Mouse (Mus musculus) limb, embryonic 14.5 days (tissue): Measurements from ENCODE around the gene Zbtb9. TPM values are rescaled to one million over a fixed set of nuclear protein-coding genes. Genes with fewer than 3 reads are reported as not detected.

Experiments used
- ATAC-seq: fragments of 200-750 bp; cut with Nextera tagmentation; 2 replicates; pipeline ENCODE4 v1.8.0; 2017; ENCODE audit warnings: low read depth, moderate number of reproducible peaks, moderate TSS enrichment; ENCODE audit not compliant: low FRiP score
- DNase-seq: peaks from one replicate; pipeline ENCODE4 v3.0.0-alpha.2; 2015; ENCODE audit warnings: low spot score
- H3K27ac ChIP-seq: fragments of 300-500 bp; sonication (generic); replicated peaks from 2 replicates; pipeline ENCODE4 v1.5.1; 2014; ENCODE audit warnings: low read depth, mild to moderate bottlenecking, low read length, moderate library complexity, mixed read lengths
- H3K27me3 ChIP-seq: fragments of 300-500 bp; sonication (generic); 2 replicates; pipeline ENCODE4 v1.6.1; 2014; ENCODE audit warnings: low read length, mixed read lengths; ENCODE audit not compliant: control insufficient read depth, insufficient read depth
- H3K36me3 ChIP-seq: fragments of 300-500 bp; sonication (generic); 2 replicates; pipeline ENCODE4 v1.6.1; 2014; ENCODE audit warnings: mild to moderate bottlenecking, low read length, moderate library complexity, mixed read lengths; ENCODE audit not compliant: control insufficient read depth, insufficient read depth
- H3K4me1 ChIP-seq: fragments of 300-500 bp; sonication (generic); 2 replicates; pipeline ENCODE4 v1.6.1; 2014; ENCODE audit warnings: antibody characterized with exemption, low read length, mixed read lengths; ENCODE audit not compliant: control insufficient read depth, insufficient read depth
- H3K4me2 ChIP-seq: fragments of 300-500 bp; sonication (generic); replicated peaks from 2 replicates; pipeline ENCODE4 v1.6.1; 2014; ENCODE audit warnings: low read depth, mild to moderate bottlenecking, low read length, moderate library complexity; ENCODE audit not compliant: severe bottlenecking
- H3K4me3 ChIP-seq: fragments of 300-500 bp; sonication (generic); replicated peaks from 2 replicates; pipeline ENCODE4 v1.5.1; 2014; ENCODE audit warnings: low read length
- H3K9ac ChIP-seq: fragments of 300-500 bp; sonication (generic); 2 replicates; pipeline ENCODE4 v1.6.1; 2014; ENCODE audit warnings: mild to moderate bottlenecking, low read depth, low read length, moderate library complexity; ENCODE audit not compliant: severe bottlenecking
- H3K9me3 ChIP-seq: fragments of 300-500 bp; sonication (generic); 2 replicates; pipeline ENCODE4 v1.6.1; 2016; ENCODE audit warnings: low read length; ENCODE audit not compliant: control insufficient read depth
- POLR2A ChIP-seq: fragments of 200-500 bp; IDR thresholded peaks from 2 replicates; pipeline ENCODE4 v1.8.0; 2012; ENCODE audit warnings: inconsistent platforms, mild to moderate bottlenecking, moderate library complexity, borderline replicate concordance; ENCODE audit not compliant: insufficient read depth, insufficient read length; ENCODE audit errors: extremely low read depth
- WGBS: fragments of 180-500 bp; shearing (Covaris S2); extraction: QIAGEN DNeasy Blood & Tissue Kit; methylation state at CpG from one replicate; pipeline ENCODE4 v1.1.7; 2014; 5-methylcytosine and 5-hydroxymethylcytosine counted together
- polyA plus RNA-seq, 2 experiments: library from polyadenylated mRNA; depleted of rRNA in 1 of 2; stranded (reverse) in 1 of 2; unstranded in 1 of 2; fragments of >200 nt; fragmentation: Nextera tagmentation in 1 of 2; extraction: Ambion mirVana in 1 of 2; gene quantifications; 2 replicates each; pipeline versions ENCODE4 v1.2.1 to v1.2.3; 2012 to 2014

Zbtb9 gene
- polyA plus RNA-seq, 2 experiments: 10.0 to 14.8 TPM

GRCm38 (mm10) chr17:26933885-26934827, 38.8 kb upstream of the Zbtb9 start:
- Histone ChIP-seq H3K27ac (no peak overlapping the region), H3K9me3 (no peaks in the 10 kb centered on the region), H3K9ac (peak overlapping the region; percentile 65; the same call in 1 of the 2 replicates), H3K36me3 (peaks cover 37% of the 10 kb centered on the region), H3K4me1 (peaks cover 17% of the 10 kb centered on the region), H3K4me2 (peak overlapping the region; percentile 88), H3K4me3 (peak overlapping the region; percentile 61), H3K27me3 (no peaks in the 10 kb centered on the region)
- no peak for DNase-seq
- no peak for TF ChIP-seq POLR2A
- WGBS: 74% methylated on average over 16 of the region's 16 CpGs
- no peak for ATAC-seq

DNA sequence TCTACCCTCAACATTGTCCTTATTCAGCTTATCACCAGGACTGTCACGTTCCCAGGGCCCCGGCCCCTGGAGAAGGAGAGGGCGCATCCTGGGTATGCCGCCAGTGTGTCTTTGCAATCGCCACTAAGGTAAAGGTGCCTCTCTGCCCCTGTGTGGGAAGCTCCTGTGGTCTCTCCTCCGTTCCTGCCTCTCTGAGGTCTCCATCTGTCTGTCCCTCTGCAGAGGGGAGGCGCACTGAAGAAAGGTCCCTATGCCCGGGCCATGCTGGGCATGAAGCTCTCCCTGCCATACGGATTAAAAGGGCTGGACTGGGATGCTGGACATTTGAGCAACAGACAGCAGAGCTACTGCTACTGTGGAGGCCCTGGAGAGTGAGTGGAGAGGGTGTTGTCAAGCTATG, 37.9 kb upstream of the Zbtb9 start:
- 89% methylated on average over 9 of the region's 9 CpGs for WGBS
- Histone ChIP-seq H3K27me3 (no peaks in the 10 kb centered on the region), H3K4me3 (no peak overlapping the region), H3K27ac (no peak overlapping the region), H3K36me3 (peaks cover 32% of the 10 kb centered on the region), H3K9ac (no peak overlapping the region), H3K4me1 (peaks cover 18% of the 10 kb centered on the region), H3K9me3 (no peaks in the 10 kb centered on the region), H3K4me2 (no peak overlapping the region)
- ATAC-seq (no peak), DNase-seq (no peak)
- no peak for TF ChIP-seq POLR2A

DNA sequence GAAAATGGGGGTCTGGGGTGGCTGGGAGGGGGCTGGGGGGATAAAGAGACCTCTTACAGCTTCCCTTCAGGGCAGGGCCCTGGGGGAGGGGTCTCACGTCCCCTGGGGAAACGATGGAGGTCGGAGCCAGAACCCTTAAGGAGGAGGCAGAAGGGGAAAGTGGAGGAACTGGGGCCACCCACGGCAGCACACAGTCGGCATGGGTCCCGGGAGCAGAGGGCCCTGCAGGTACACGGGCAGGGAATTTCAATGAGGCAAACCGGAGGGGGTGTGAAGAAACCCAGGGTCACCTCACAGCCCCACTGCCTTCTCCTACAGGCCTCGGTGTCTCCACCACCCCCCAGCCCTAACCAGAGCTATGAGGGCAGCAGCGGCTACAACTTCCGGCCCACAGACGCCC, 36.5 kb upstream of the Zbtb9 start:
- H3K4me3 ChIP-seq: no peak overlapping the region
- H3K36me3 ChIP-seq: peaks cover 32% of the 10 kb centered on the region
- 76% methylated on average over 12 of the region's 12 CpGs for WGBS
- no peak for ATAC-seq
- no peak overlapping the region for H3K9ac ChIP-seq
- H3K27ac ChIP-seq: no peak overlapping the region
- H3K27me3 ChIP-seq: no peaks in the 10 kb centered on the region
- H3K4me1 ChIP-seq: peaks cover 28% of the 10 kb centered on the region
- no peak for TF ChIP-seq POLR2A
- H3K9me3 ChIP-seq: no peaks in the 10 kb centered on the region
- no peak for DNase-seq
- H3K4me2 ChIP-seq: no peak overlapping the region

DNA sequence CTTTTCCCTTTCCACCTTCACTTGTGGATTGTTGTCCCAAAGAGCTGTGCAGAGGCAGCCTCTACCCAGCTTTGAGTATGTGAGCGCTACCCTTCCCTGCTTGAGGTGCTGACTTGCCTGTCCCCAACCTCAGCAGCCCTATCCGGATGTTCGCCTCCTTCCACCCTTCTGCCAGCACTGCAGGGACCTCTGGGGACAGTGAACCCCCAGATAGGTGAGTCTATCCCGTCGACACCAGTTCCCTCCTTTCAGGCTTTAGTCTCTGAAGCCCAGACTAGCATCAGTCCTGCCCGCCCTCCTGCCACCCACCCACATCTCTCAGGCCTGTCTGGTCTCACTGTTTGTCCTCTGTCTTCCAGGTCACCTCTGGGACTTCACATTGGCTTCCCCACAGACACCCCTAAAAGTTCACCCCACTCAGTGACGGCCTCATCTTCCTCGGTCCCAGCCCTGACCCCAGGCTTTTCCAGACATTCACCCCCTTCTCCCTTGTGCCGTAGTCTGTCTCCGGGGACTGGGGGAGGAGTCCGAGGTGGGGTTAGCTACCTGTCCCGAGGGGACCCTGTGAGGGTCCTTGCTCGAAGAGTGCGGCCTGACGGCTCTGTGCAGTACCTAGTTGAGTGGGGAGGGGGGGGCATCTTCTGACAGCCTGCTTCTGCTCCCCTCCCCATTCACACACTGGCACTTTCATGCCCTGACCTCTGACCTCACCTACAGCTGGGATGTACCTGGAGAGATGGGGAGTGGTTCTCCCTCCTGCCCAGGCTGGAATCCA, 35.9 kb upstream of the Zbtb9 start:
- WGBS: 79% methylated on average over 15 of the region's 15 CpGs
- no peak overlapping the region for H3K9ac ChIP-seq
- H3K27ac ChIP-seq: no peak overlapping the region

More for the DNA sequence above, 35.9 kb upstream of the Zbtb9 start:
- no peak for TF ChIP-seq POLR2A
- H3K4me3 ChIP-seq: no peak overlapping the region
- no peaks in the 10 kb centered on the region for H3K9me3 ChIP-seq
- DNase-seq (no peak), ATAC-seq (no peak)
- no peaks in the 10 kb centered on the region for H3K27me3 ChIP-seq
- H3K36me3 ChIP-seq: peaks cover 32% of the 10 kb centered on the region
- no peak overlapping the region for H3K4me2 ChIP-seq
- peaks cover 29% of the 10 kb centered on the region for H3K4me1 ChIP-seq
